Mouse (Mus musculus) left cerebral cortex, adult 11 months (tissue): ENCODE data around the gene Tex13b.
"Not testable (repeated sequence)": the region's sequence is repeated elsewhere in the genome, so short reads cannot be mapped to it uniquely, and the experiment has no call there.

Experiments used
- DNase-seq: peaks from one replicate; pipeline ENCODE4 v3.0.0; 2022; ENCODE audit warnings: low spot score

The Tex13b gene

GRCm38 (mm10) chrX:140813312-140814006 is at the start of gene Tex13b:
TSS of gene Tex13b (minus strand) at chrX:140813433.
- no peak for DNase-seq

- no peak for DNase-seq
These were observed 49.5 kb upstream of the Tex13b start for GRCm38 (mm10) chrX:140862760-140863159.

- DNase-seq, result peak; percentile 6
These were observed 44.2 kb upstream of the Tex13b start for GRCm38 (mm10) chrX:140857445-140857844.

- DNase-seq, result not testable (repeated sequence)
These were observed 43.8 kb upstream of the Tex13b start for GRCm38 (mm10) chrX:140857040-140857439.

- DNase-seq, result no peak
These were observed 41.3 kb upstream of the Tex13b start for GRCm38 (mm10) chrX:140854561-140854960.

- not testable (repeated sequence) for DNase-seq
These were observed 32.2 kb upstream of the Tex13b start for GRCm38 (mm10) chrX:140845401-140845800.

- no peak for DNase-seq
These were observed 26.7 kb upstream of the Tex13b start for GRCm38 (mm10) chrX:140839887-140840286.

- DNase-seq, result no peak
These were observed 24.8 kb upstream of the Tex13b start for GRCm38 (mm10) chrX:140838077-140838476.

GRCm38 (mm10) chrX:140831706-140832105 is 18.5 kb upstream of the Tex13b start:
- no peak for DNase-seq

GRCm38 (mm10) chrX:140822295-140822694 is 9.1 kb upstream of the Tex13b start:
- DNase-seq, result no peak

GRCm38 (mm10) chrX:140805340-140805739 is 7.9 kb downstream of the Tex13b start:
- DNase-seq, result no peak

- DNase-seq, result no peak
These were observed 43.4 kb downstream of the Tex13b start for GRCm38 (mm10) chrX:140769794-140770193.
